Mouse (Mus musculus) bone marrow, adult 2 months (tissue): Measurements from ENCODE around the gene Pts. TPM values are rescaled to one million over a fixed set of nuclear protein-coding genes. Genes with fewer than 3 reads are reported as not detected.

Source experiments
- H3K27ac ChIP-seq: fragments of 200-500 bp; 2 replicates; pipeline ENCODE4 v1.5.1; 2012; ENCODE audit warnings: low read depth, mild to moderate bottlenecking, control low read depth, inconsistent platforms, low read length; ENCODE audit not compliant: control insufficient read depth, poor library complexity, insufficient read depth
- H3K4me1 ChIP-seq: fragments of 200-500 bp; 2 replicates; pipeline ENCODE4 v1.6.1; 2011; ENCODE audit warnings: low read length; ENCODE audit not compliant: control insufficient read depth, insufficient read depth
- H3K4me3 ChIP-seq: fragments of 200-500 bp; replicated peaks from 2 replicates; pipeline ENCODE3; 2011; ENCODE audit warnings: mild to moderate bottlenecking, low read depth, low read length, control low read depth; ENCODE audit not compliant: control insufficient read depth
- CTCF ChIP-seq: fragments of 200-500 bp; IDR thresholded peaks from 2 replicates; pipeline ENCODE4 v1.5.1; 2011; ENCODE audit warnings: low read length, control low read depth; ENCODE audit not compliant: control insufficient read depth, insufficient read depth
- POLR2A ChIP-seq: fragments of 200-500 bp; IDR thresholded peaks from 2 replicates; pipeline ENCODE4 v1.6.1; 2011; ENCODE audit warnings: low read depth, mild to moderate bottlenecking, control low read depth, low read length, borderline replicate concordance; ENCODE audit not compliant: control insufficient read depth
- WGBS: fragments of 180-500 bp; shearing (Covaris S2); methylation state at CpG from one replicate; pipeline ENCODE4 v1.1.7; 2018; 5-methylcytosine and 5-hydroxymethylcytosine counted together
- polyA plus RNA-seq: library from polyadenylated mRNA; stranded (reverse); fragments of >200 nt; gene quantifications from 2 replicates; pipeline ENCODE4 v1.2.4, GENCODE M21; 2011; ENCODE audit warnings: low replicate concordance; ENCODE audit not compliant: missing spikeins, insufficient read depth, insufficient read length

Pts gene
- polyA plus RNA-seq, 1 experiment = 35.7 TPM

- no peak for TF ChIP-seq POLR2A
- TF ChIP-seq CTCF = no peak
- no peaks in the 10 kb centered on the region; the same call in 1 of the 2 replicates for H3K4me1 ChIP-seq
- WGBS = 56% methylated on average over 2 of the region's 2 CpGs
- peak within 1 kb of the TSS; percentile 32 for H3K27ac ChIP-seq
- H3K4me3 ChIP-seq = peak within 1 kb of the TSS; percentile 59
These were observed 26.5 kb upstream of the Pts start, which contains the start of gene Bco2 for GRCm38 (mm10) chr9:50555094-50555446. Bco2 (minus strand) TSS chr9:50555181.

- WGBS = 22% methylated on average over 12 of the region's 12 CpGs
- peak within 1 kb of the TSS; percentile 32 for H3K27ac ChIP-seq
- H3K4me1 ChIP-seq = no peaks in the 10 kb centered on the region; the same call in 1 of the 2 replicates
- H3K4me3 ChIP-seq = peak within 1 kb of the TSS; percentile 59
- TF ChIP-seq POLR2A = no peak
- no peak for TF ChIP-seq CTCF
These were observed 25.9 kb upstream of the Pts start, which contains the start of gene Il18 for GRCm38 (mm10) chr9:50554241-50555093. Il18 (plus strand) TSS chr9:50554827.

GRCm38 (mm10) chr9:50553547-50553946 is 25.0 kb upstream of the Pts start:
- Histone ChIP-seq H3K4me1 (no peaks in the 10 kb centered on the region; the same call in 1 of the 2 replicates), H3K27ac (no peak overlapping the region), H3K4me3 (no peak overlapping the region)
- WGBS = 1% methylated on average over 2 of the region's 2 CpGs
- no peak for TF ChIP-seq POLR2A
- no peak for TF ChIP-seq CTCF

DNA sequence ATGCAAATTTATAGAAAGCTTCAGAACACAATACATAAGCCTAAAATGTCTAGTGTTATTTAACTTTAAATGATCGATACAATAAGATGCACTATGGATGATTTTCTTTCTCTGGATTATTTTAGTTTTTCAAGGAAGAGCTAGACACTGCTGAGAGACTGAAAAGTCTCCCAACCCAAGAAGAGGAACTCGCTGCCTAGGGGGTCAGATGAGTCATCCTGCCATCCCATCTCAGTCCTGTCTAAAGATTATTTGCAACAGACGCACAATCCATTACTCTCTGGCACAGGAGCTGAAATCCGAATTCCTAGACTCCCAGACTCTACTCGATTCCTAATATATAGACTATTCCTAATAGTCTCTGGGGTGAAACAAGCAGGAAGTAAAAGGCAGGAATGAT is 23.7 kb upstream of the Pts start:
- H3K27ac ChIP-seq = no peak overlapping the region
- WGBS = 43% methylated on average over 5 of the region's 5 CpGs
- TF ChIP-seq CTCF (no peak), POLR2A (no peak)

DNA sequence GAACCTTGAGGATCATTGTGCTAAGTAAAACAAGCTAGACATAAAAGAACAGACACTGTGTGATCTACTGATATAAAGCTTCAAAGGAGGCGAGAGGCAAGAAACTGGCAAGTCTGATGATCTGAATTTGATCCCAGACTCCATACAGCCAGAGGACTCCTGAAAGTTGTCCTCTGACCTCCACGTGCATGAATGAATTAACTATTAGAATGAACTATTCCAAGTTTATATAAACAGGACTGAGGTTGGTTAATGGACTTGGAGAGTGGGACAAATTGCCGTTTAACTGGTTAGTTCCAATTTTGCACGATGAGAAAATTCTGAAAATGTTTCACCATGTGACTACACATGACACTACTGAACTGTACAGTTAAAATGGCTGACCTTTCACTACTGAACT is 20.4 kb upstream of the Pts start:
- 74% methylated on average over 4 of the region's 4 CpGs for WGBS
- TF ChIP-seq POLR2A (no peak), CTCF (no peak)
- Histone ChIP-seq H3K4me1 (no peaks in the 10 kb centered on the region; the same call in 1 of the 2 replicates), H3K27ac (no peak overlapping the region), H3K4me3 (no peak overlapping the region)

More for the DNA sequence above, 23.7 kb upstream of the Pts start:
- Histone ChIP-seq H3K4me1 (no peaks in the 10 kb centered on the region; the same call in 1 of the 2 replicates), H3K4me3 (no peak overlapping the region)

GRCm38 (mm10) chr9:50547859-50548478 is 19.4 kb upstream of the Pts start:
- no peak for TF ChIP-seq POLR2A
- TF ChIP-seq CTCF = no peak
- Histone ChIP-seq H3K4me3 (peak overlapping the region; percentile 28), H3K4me1 (no peaks in the 10 kb centered on the region; the same call in 1 of the 2 replicates), H3K27ac (peak overlapping the region; percentile 42; the same call in 1 of the 2 replicates)
- 11% methylated on average over 5 of the region's 5 CpGs for WGBS

DNA sequence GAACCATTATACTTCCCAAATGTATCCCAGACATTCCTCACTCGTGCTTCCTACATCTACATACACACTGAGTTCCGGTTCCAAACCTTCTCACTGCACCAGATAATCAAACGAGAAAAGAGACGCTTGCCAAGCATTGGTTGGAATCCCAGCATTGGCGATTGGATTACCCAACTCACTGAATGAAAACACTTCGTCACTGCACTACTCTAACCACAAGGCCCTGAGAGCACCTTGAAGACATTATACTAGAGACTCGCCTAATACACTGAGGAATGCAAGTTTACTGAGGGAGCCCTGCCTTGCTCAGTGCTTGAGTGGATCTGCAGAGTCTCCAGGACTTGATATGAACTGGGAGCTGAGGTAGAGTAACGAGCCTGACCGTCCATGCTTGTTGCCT is 13.9 kb upstream of the Pts start:
- Histone ChIP-seq H3K4me1 (no peaks in the 10 kb centered on the region; the same call in 1 of the 2 replicates), H3K4me3 (no peak overlapping the region), H3K27ac (no peak overlapping the region)
- TF ChIP-seq POLR2A (no peak), CTCF (no peak)
- WGBS = 72% methylated on average over 9 of the region's 9 CpGs

- TF ChIP-seq CTCF (no peak), POLR2A (no peak)
- Histone ChIP-seq H3K27ac (no peak overlapping the region), H3K4me1 (no peaks in the 10 kb centered on the region; the same call in 1 of the 2 replicates), H3K4me3 (no peak overlapping the region)
- WGBS = 10% methylated on average over 7 of the region's 7 CpGs
These were observed 11.6 kb upstream of the Pts start for GRCm38 (mm10) chr9:50540170-50540569.
